Mouse (Mus musculus) testis, adult 2 months (tissue): ENCODE data around the gene Slfn1. TPM values are rescaled to one million over a fixed set of nuclear protein-coding genes. Genes with fewer than 3 reads are reported as not detected.

Experiments
- polyA plus RNA-seq: library from polyadenylated mRNA; depleted of rRNA; stranded (reverse); fragments of >200 nt; gene quantifications from 2 replicates; pipeline ENCODE4 v1.2.3, GENCODE M21; 2012; rRNA removed

Gene Slfn1
- polyA plus RNA-seq, 1 experiment, result not detected

Other genes with a start within 250 kb of the Slfn1 start
- gene Rffl, start 245.6 kb upstream of the Slfn1 start, polyA plus RNA-seq, result 135 and 143 TPM in 2 replicates
- gene Rad51d, start 226.2 kb upstream of the Slfn1 start, polyA plus RNA-seq, result 13.8 and 15.1 TPM in 2 replicates
- gene Fndc8, start 224.7 kb upstream of the Slfn1 start, polyA plus RNA-seq, result 134 and 144 TPM in 2 replicates
- gene Nle1, start 208.4 kb upstream of the Slfn1 start, polyA plus RNA-seq, result 9.6 and 9.7 TPM in 2 replicates
- gene Unc45b, start 206.3 kb upstream of the Slfn1 start, polyA plus RNA-seq, result 3.3 and 7.2 TPM in 2 replicates
- gene Slfn5, start 165.5 kb upstream of the Slfn1 start, polyA plus RNA-seq, result 1.7 and 3.5 TPM in 2 replicates
- 0.07 and 0.11 TPM in 2 replicates for gene Slfn9, start 125.0 kb upstream of the Slfn1 start, polyA plus RNA-seq
- 0.19 TPM in 1 of 2 replicates, not detected in the other for gene Slfn8, start 96.0 kb upstream of the Slfn1 start, polyA plus RNA-seq
- 0.06 and 0.16 TPM in 2 replicates for gene Slfn2, start 51.7 kb upstream of the Slfn1 start, polyA plus RNA-seq
- gene Slfn4, start 58.3 kb downstream of the Slfn1 start, polyA plus RNA-seq, result 0.22 and 0.38 TPM in 2 replicates
- gene Slfn3, start 74.5 kb downstream of the Slfn1 start, polyA plus RNA-seq, result 0.64 and 0.66 TPM in 2 replicates
- 0.05 and 0.07 TPM in 2 replicates for gene Slfn14, start 169.9 kb downstream of the Slfn1 start, polyA plus RNA-seq
- 252 and 263 TPM in 2 replicates for gene Ap2b1, start 182.2 kb downstream of the Slfn1 start, polyA plus RNA-seq
- gene Pex12, start 185.7 kb downstream of the Slfn1 start, polyA plus RNA-seq, result 27.8 and 32.1 TPM in 2 replicates